Comparison of ENCODE assay signal across 8 mouse cellular contexts in genomic region chr6:127581915-127582314, GRCm38 (mm10). TPM values are rescaled to one million over a fixed set of nuclear protein-coding genes. Genes with fewer than 3 reads are reported as not detected.
DNase-seq lines count a peak whose midpoint lies in the region; ATAC-seq lines count a peak whose summit lies in the region.

No protein-coding gene starts in this region.

- H3K9me3 ChIP-seq in kidney, embryonic 15.5 days (replicated peaks): no peaks in the 10 kb centered on the region
- no peaks in the 10 kb centered on the region for H3K9me3 ChIP-seq in heart, embryonic 13.5 days
- no peaks in the 10 kb centered on the region for H3K9me3 ChIP-seq in liver, embryonic 12.5 days (replicated peaks)

- peaks cover 19% of the 10 kb centered on the region; the same call in 1 of the 2 replicates for H3K27me3 ChIP-seq in kidney, embryonic 15.5 days
- H3K27me3 ChIP-seq in heart, embryonic 13.5 days (replicated peaks): peaks cover 11% of the 10 kb centered on the region
- no peaks in the 10 kb centered on the region for H3K27me3 ChIP-seq in liver, embryonic 12.5 days (replicated peaks)

- peak overlapping the region; percentile 19; the same call in 1 of the 2 replicates for H3K4me3 ChIP-seq in kidney, embryonic 15.5 days (replicated peaks)
- H3K4me3 ChIP-seq in heart, embryonic 13.5 days: peak overlapping the region; percentile 47
- peak overlapping the region; percentile 49 for H3K4me3 ChIP-seq in liver, embryonic 12.5 days

- no peak for DNase-seq in kidney, adult 9 months
- DNase-seq in spleen, adult 18-20 months: peak; percentile 27 to 44
- DNase-seq in testis, postnatal 14 days (ENCODE audit: low spot score): no peak
- no peak for DNase-seq in frontal cortex, postnatal 14 days (ENCODE audit: low spot score in 2 of 2)
- no peak for DNase-seq in gastrocnemius, postnatal 4 days (ENCODE audit: low spot score in 2 of 2)

- 0 out of 2 replicates have a peak overlapping the region, but pooled peaks have one; percentile 21 for H3K9ac ChIP-seq in kidney, embryonic 15.5 days
- H3K9ac ChIP-seq in heart, embryonic 13.5 days: peak overlapping the region; percentile 70
- H3K9ac ChIP-seq in liver, embryonic 12.5 days: peak overlapping the region; percentile 62

- ATAC-seq in kidney, embryonic 15.5 days (replicated peaks; ENCODE audit: low FRiP score): no peak
- no peak for ATAC-seq in heart, embryonic 13.5 days (ENCODE audit: extremely low read depth, insufficient number of reproducible peaks, low FRiP score, low TSS enrichment)
- peak; percentile 18; the same call in 1 of the 2 replicates for ATAC-seq in liver, embryonic 12.5 days

- peak overlapping the region; percentile 57 for H3K4me2 ChIP-seq in kidney, embryonic 15.5 days
- peak overlapping the region; percentile 87 for H3K4me2 ChIP-seq in heart, embryonic 13.5 days
- H3K4me2 ChIP-seq in liver, embryonic 12.5 days: peak overlapping the region; percentile 83

- no peaks in the 10 kb centered on the region for H3K36me3 ChIP-seq in kidney, embryonic 15.5 days
- H3K36me3 ChIP-seq in heart, embryonic 13.5 days: no peaks in the 10 kb centered on the region
- H3K36me3 ChIP-seq in liver, embryonic 12.5 days: no peaks in the 10 kb centered on the region

- WGBS in kidney, embryonic 15.5 days: 61% methylated on average over 12 of the region's 12 CpGs
- 30% methylated on average over 12 of the region's 12 CpGs for WGBS in heart, embryonic 13.5 days
- 12% methylated on average over 12 of the region's 12 CpGs for WGBS in liver, embryonic 12.5 days (ENCODE audit: insufficient replicate concordance)

- H3K4me1 ChIP-seq in kidney, embryonic 15.5 days: peaks cover 34% of the 10 kb centered on the region
- peaks cover 15% of the 10 kb centered on the region for H3K4me1 ChIP-seq in heart, embryonic 13.5 days
- peaks cover 50% of the 10 kb centered on the region for H3K4me1 ChIP-seq in liver, embryonic 12.5 days

- peak overlapping the region; percentile 7; the same call in 1 of the 2 replicates for H3K27ac ChIP-seq in kidney, embryonic 15.5 days
- H3K27ac ChIP-seq in heart, embryonic 13.5 days (replicated peaks): no peak overlapping the region
- H3K27ac ChIP-seq in liver, embryonic 12.5 days: peak overlapping the region; percentile 72

RNA-seq across cellular contexts. Expression of gene Cracr2a, which starts 20.8 kb away (rescaled TPM):
- 1.8 and 1.9 TPM in 2 replicates for polyA plus RNA-seq in kidney, embryonic 15.5 days (2015; fragmentation: Nextera tagmentation; extraction: Ambion mirVana)
- polyA plus RNA-seq in heart, embryonic 13.5 days (2015; fragmentation: Nextera tagmentation; extraction: Ambion mirVana): 1.2 and 1.3 TPM in 2 replicates
- 1.3 and 1.7 TPM in 2 replicates for polyA plus RNA-seq in liver, embryonic 12.5 days (2016; fragmentation: Nextera tagmentation; extraction: Ambion mirVana)
- 1 to 10 TPM; 1.4 to 2.0 TPM for total RNA-seq in gastrocnemius, postnatal 4 days (2021)

Comparison
In these comparisons a context has a peak if more than half of its experiments do, and no peak if none do; other contexts are left out.
1. DNase-seq: peak in spleen, adult 18-20 months (2 of 2); none in kidney, adult 9 months (single experiment), testis, postnatal 14 days (single experiment), frontal cortex, postnatal 14 days (0 of 2) and gastrocnemius, postnatal 4 days (0 of 2).
2. Peak in every context shown above with its lines, with median percentiles within 50 percentile points of each other: H3K4me2 ChIP-seq, H3K4me3 ChIP-seq and H3K9ac ChIP-seq.